Mouse (Mus musculus) limb, embryonic 15.5 days (tissue): ENCODE results near the gene Nrcam. TPM values are rescaled to one million over a fixed set of nuclear protein-coding genes. Genes with fewer than 3 reads are reported as not detected.
A peak's percentile ranks its signal among the peaks of the same experiment; 100 is the strongest.

Experiments
- ATAC-seq: fragments of 200-750 bp; cut with Nextera tagmentation; 2 replicates; pipeline ENCODE4 v1.8.0; 2017; ENCODE audit warnings: low read depth, moderate TSS enrichment; ENCODE audit not compliant: insufficient number of reproducible peaks, low FRiP score, low TSS enrichment
- H3K27ac ChIP-seq: fragments of 300-500 bp; sonication (generic); 2 replicates; pipeline ENCODE4 v1.5.1; 2015; ENCODE audit warnings: moderate library complexity, mild to moderate bottlenecking, inconsistent platforms
- H3K27me3 ChIP-seq: fragments of 300-500 bp; sonication (generic); 2 replicates; pipeline ENCODE4 v1.6.1; 2015; ENCODE audit warnings: inconsistent platforms
- H3K36me3 ChIP-seq: fragments of 300-500 bp; sonication (generic); 2 replicates; pipeline ENCODE4 v1.6.1; 2015; ENCODE audit warnings: inconsistent platforms
- H3K4me1 ChIP-seq: fragments of 300-500 bp; sonication (generic); 2 replicates; pipeline ENCODE4 v1.6.1; 2015; ENCODE audit warnings: inconsistent platforms
- H3K4me2 ChIP-seq: fragments of 300-500 bp; sonication (generic); 2 replicates; pipeline ENCODE4 v1.6.1; 2015; ENCODE audit warnings: mild to moderate bottlenecking, inconsistent platforms
- H3K4me3 ChIP-seq: fragments of 300-500 bp; sonication (generic); 2 replicates; pipeline ENCODE4 v1.5.1; 2015; ENCODE audit warnings: mild to moderate bottlenecking, inconsistent platforms
- H3K9ac ChIP-seq: fragments of 300-500 bp; sonication (generic); 2 replicates; pipeline ENCODE4 v1.6.1; 2015; ENCODE audit warnings: inconsistent platforms
- H3K9me3 ChIP-seq: fragments of 300-500 bp; sonication (generic); 2 replicates; pipeline ENCODE4 v1.6.1; 2016; ENCODE audit warnings: inconsistent platforms
- WGBS: fragments of 180-500 bp; shearing (Covaris S2); methylation state at CpG from one replicate; pipeline ENCODE4 v1.1.7; 2015; 5-methylcytosine and 5-hydroxymethylcytosine counted together
- polyA plus RNA-seq: library from polyadenylated mRNA; unstranded; fragments of >200 nt; fragmentation: Nextera tagmentation; extraction: Ambion mirVana; gene quantifications from 2 replicates; pipeline ENCODE4 v1.2.1, GENCODE M21; 2015

Gene Nrcam
- polyA plus RNA-seq, 1 experiment from 2014 or later: 2.8 TPM

GRCm38 (mm10) chr12:44327452-44327851 lies 1.2 kb upstream of the Nrcam start:
- no peak overlapping the region for H3K9ac ChIP-seq
- peaks cover 25% of the 10 kb centered on the region for H3K27me3 ChIP-seq
- H3K27ac ChIP-seq: no peak overlapping the region
- no peak overlapping the region for H3K4me3 ChIP-seq
- no peaks in the 10 kb centered on the region for H3K9me3 ChIP-seq
- H3K36me3 ChIP-seq: no peaks in the 10 kb centered on the region
- H3K4me2 ChIP-seq: no peak overlapping the region
- ATAC-seq: no peak
- 28% methylated on average over 6 of the region's 6 CpGs for WGBS
- peaks cover 15% of the 10 kb centered on the region for H3K4me1 ChIP-seq

GRCm38 (mm10) chr12:44329316-44330215 lies 881 bp downstream of the Nrcam start:
- Histone ChIP-seq H3K9me3 (no peaks in the 10 kb centered on the region), H3K27me3 (peaks cover 25% of the 10 kb centered on the region), H3K36me3 (no peaks in the 10 kb centered on the region), H3K9ac (peak overlapping the region; percentile 35), H3K4me3 (peak overlapping the region; percentile 52), H3K4me2 (peak overlapping the region; percentile 98), H3K27ac (no peak overlapping the region), H3K4me1 (peaks cover 15% of the 10 kb centered on the region)
- 0 out of 2 replicates have a peak, but pooled peaks have one; percentile 35 for ATAC-seq
- WGBS: under 1% methylated on average over 60 of the region's 61 CpGs

GRCm38 (mm10) chr12:44330216-44330719 lies 1.6 kb downstream of the Nrcam start:
- Histone ChIP-seq H3K9ac (no peak overlapping the region), H3K27me3 (peaks cover 25% of the 10 kb centered on the region), H3K36me3 (no peaks in the 10 kb centered on the region), H3K27ac (no peak overlapping the region), H3K9me3 (no peaks in the 10 kb centered on the region), H3K4me2 (peak overlapping the region; percentile 98), H3K4me3 (peak overlapping the region; percentile 52), H3K4me1 (peaks cover 15% of the 10 kb centered on the region)
- ATAC-seq: no peak
- WGBS: 4% methylated on average over 9 of the region's 9 CpGs

- ATAC-seq: no peak
- no peaks in the 10 kb centered on the region for H3K4me1 ChIP-seq
- no peaks in the 10 kb centered on the region; the same call in 1 of the 2 replicates for H3K27me3 ChIP-seq
- no peak overlapping the region for H3K9ac ChIP-seq
- H3K27ac ChIP-seq: no peak overlapping the region
- H3K4me2 ChIP-seq: no peak overlapping the region
- H3K9me3 ChIP-seq: no peaks in the 10 kb centered on the region
- H3K36me3 ChIP-seq: no peaks in the 10 kb centered on the region
- WGBS: 71% methylated on average over 2 of the region's 2 CpGs
- no peak overlapping the region for H3K4me3 ChIP-seq
These were observed 8.5 kb downstream of the Nrcam start for GRCm38 (mm10) chr12:44337136-44337640.

- Histone ChIP-seq H3K27me3 (no peaks in the 10 kb centered on the region), H3K27ac (no peak overlapping the region), H3K4me1 (no peaks in the 10 kb centered on the region), H3K9me3 (no peaks in the 10 kb centered on the region), H3K4me3 (no peak overlapping the region), H3K36me3 (no peaks in the 10 kb centered on the region), H3K9ac (no peak overlapping the region), H3K4me2 (no peak overlapping the region)
- 54% methylated on average over 8 of the region's 8 CpGs for WGBS
- no peak for ATAC-seq
These were observed 9.5 kb downstream of the Nrcam start for GRCm38 (mm10) chr12:44338195-44338622.

- H3K4me3 ChIP-seq: no peak overlapping the region
- no peak for ATAC-seq
- H3K4me2 ChIP-seq: no peak overlapping the region
- H3K9me3 ChIP-seq: no peaks in the 10 kb centered on the region
- no peak overlapping the region for H3K27ac ChIP-seq
- no peak overlapping the region for H3K9ac ChIP-seq
- WGBS: 55% methylated on average over 6 of the region's 6 CpGs
- H3K36me3 ChIP-seq: no peaks in the 10 kb centered on the region
- no peaks in the 10 kb centered on the region for H3K27me3 ChIP-seq
- no peaks in the 10 kb centered on the region for H3K4me1 ChIP-seq
These were observed 15.4 kb downstream of the Nrcam start for GRCm38 (mm10) chr12:44344075-44344474.

GRCm38 (mm10) chr12:44345251-44345650 lies 16.6 kb downstream of the Nrcam start:
- no peak for ATAC-seq
- 49% methylated on average over 5 of the region's 5 CpGs for WGBS

GRCm38 (mm10) chr12:44346143-44346542 lies 17.5 kb downstream of the Nrcam start:
- Histone ChIP-seq H3K27me3 (no peaks in the 10 kb centered on the region), H3K27ac (no peak overlapping the region), H3K4me2 (no peak overlapping the region), H3K4me1 (no peaks in the 10 kb centered on the region), H3K36me3 (no peaks in the 10 kb centered on the region), H3K4me3 (no peak overlapping the region), H3K9me3 (no peaks in the 10 kb centered on the region), H3K9ac (no peak overlapping the region)
- ATAC-seq: no peak
- WGBS: 55% methylated on average over 3 of the region's 3 CpGs

More at GRCm38 (mm10) chr12:44345251-44345650, 16.6 kb downstream of the Nrcam start:
- no peak overlapping the region for H3K4me3 ChIP-seq
- H3K9ac ChIP-seq: no peak overlapping the region
- H3K27ac ChIP-seq: no peak overlapping the region
- no peaks in the 10 kb centered on the region for H3K27me3 ChIP-seq
- H3K9me3 ChIP-seq: no peaks in the 10 kb centered on the region
- no peaks in the 10 kb centered on the region for H3K4me1 ChIP-seq
- no peak overlapping the region for H3K4me2 ChIP-seq
- H3K36me3 ChIP-seq: no peaks in the 10 kb centered on the region

GRCm38 (mm10) chr12:44355116-44355515 lies 26.4 kb downstream of the Nrcam start:
- no peaks in the 10 kb centered on the region for H3K9me3 ChIP-seq
- WGBS: 82% methylated on average over 4 of the region's 4 CpGs
- H3K27me3 ChIP-seq: no peaks in the 10 kb centered on the region
- ATAC-seq: no peak
- no peak overlapping the region for H3K4me2 ChIP-seq
- no peak overlapping the region for H3K9ac ChIP-seq
- no peak overlapping the region for H3K27ac ChIP-seq
- H3K4me3 ChIP-seq: no peak overlapping the region
- H3K4me1 ChIP-seq: no peaks in the 10 kb centered on the region
- H3K36me3 ChIP-seq: no peaks in the 10 kb centered on the region

GRCm38 (mm10) chr12:44357460-44357859 lies 28.8 kb downstream of the Nrcam start:
- H3K27ac ChIP-seq: no peak overlapping the region
- ATAC-seq: no peak
- H3K27me3 ChIP-seq: no peaks in the 10 kb centered on the region
- WGBS: 58% methylated on average over 3 of the region's 3 CpGs
- no peak overlapping the region for H3K9ac ChIP-seq
- no peaks in the 10 kb centered on the region for H3K4me1 ChIP-seq
- H3K36me3 ChIP-seq: no peaks in the 10 kb centered on the region
- no peak overlapping the region for H3K4me2 ChIP-seq
- no peak overlapping the region for H3K4me3 ChIP-seq
- no peaks in the 10 kb centered on the region for H3K9me3 ChIP-seq

- no peaks in the 10 kb centered on the region for H3K9me3 ChIP-seq
- WGBS: 77% methylated on average over 1 of the region's 1 CpGs
- H3K4me1 ChIP-seq: no peaks in the 10 kb centered on the region
- no peak for ATAC-seq
- H3K36me3 ChIP-seq: no peaks in the 10 kb centered on the region
- no peak overlapping the region for H3K4me3 ChIP-seq
- H3K27me3 ChIP-seq: no peaks in the 10 kb centered on the region
- no peak overlapping the region for H3K4me2 ChIP-seq
- H3K27ac ChIP-seq: no peak overlapping the region
- H3K9ac ChIP-seq: no peak overlapping the region
These were observed 29.2 kb downstream of the Nrcam start for GRCm38 (mm10) chr12:44357881-44358280.

GRCm38 (mm10) chr12:44371076-44371710 lies 42.5 kb downstream of the Nrcam start:
- no peak for ATAC-seq

More at GRCm38 (mm10) chr12:44371076-44371710, 42.5 kb downstream of the Nrcam start:
- Histone ChIP-seq H3K27me3 (no peaks in the 10 kb centered on the region), H3K9ac (no peak overlapping the region), H3K4me3 (no peak overlapping the region), H3K27ac (no peak overlapping the region), H3K9me3 (no peaks in the 10 kb centered on the region), H3K36me3 (no peaks in the 10 kb centered on the region), H3K4me1 (no peaks in the 10 kb centered on the region), H3K4me2 (no peak overlapping the region)
- WGBS: 27% methylated on average over 3 of the region's 3 CpGs
